Comparison of ENCODE assay signal across 9 mouse cellular contexts in genomic region chr12:86422166-86422910, GRCm38 (mm10).
A peak's percentile ranks its signal among the peaks of the same experiment; 100 is the strongest.
DNase-seq lines count a peak whose midpoint lies in the region; ATAC-seq lines count a peak whose summit lies in the region.
"Had no signal": no experiment of that assay in that cellular context is flagged by ENCODE, and none has a peak within 500 bp of the region (broad histone marks: within the 10 kb centered on the region; RNA-seq: fewer than 3 reads in every experiment).

No protein-coding gene starts in this region.

- WGBS in heart, embryonic 10.5 days: 2% methylated on average over 59 of the region's 59 CpGs
- 1% methylated on average over 59 of the region's 59 CpGs for WGBS in embryonic facial prominence, embryonic 11.5 days
- under 1% methylated on average over 59 of the region's 59 CpGs for WGBS in hindbrain, embryonic 16.5 days
- WGBS in midbrain, embryonic 16.5 days: under 1% methylated on average over 59 of the region's 59 CpGs

- peaks cover 24% of the 10 kb centered on the region for H3K4me1 ChIP-seq in heart, embryonic 10.5 days
- H3K4me1 ChIP-seq in embryonic facial prominence, embryonic 11.5 days (ENCODE audit: control insufficient read depth, insufficient read depth, low read length): no peaks in the 10 kb centered on the region; the same call in 1 of the 2 replicates
- peaks cover 12% of the 10 kb centered on the region for H3K4me1 ChIP-seq in hindbrain, embryonic 16.5 days (ENCODE audit: control insufficient read depth, insufficient read depth, low read depth, low read length)
- peaks cover 19% of the 10 kb centered on the region for H3K4me1 ChIP-seq in midbrain, embryonic 16.5 days (ENCODE audit: control insufficient read depth, insufficient read depth, low read length)

- H3K4me2 ChIP-seq in embryonic facial prominence, embryonic 11.5 days (ENCODE audit: low read depth, low read length): peak overlapping the region; percentile 73
- H3K4me2 ChIP-seq in hindbrain, embryonic 16.5 days (ENCODE audit: low read length): peak overlapping the region; percentile 95
- H3K4me2 ChIP-seq in midbrain, embryonic 16.5 days (ENCODE audit: low read length): peak overlapping the region; percentile 80

- no peaks in the 10 kb centered on the region for H3K36me3 ChIP-seq in heart, embryonic 10.5 days
- no peaks in the 10 kb centered on the region for H3K36me3 ChIP-seq in embryonic facial prominence, embryonic 11.5 days (replicated peaks; ENCODE audit: control insufficient read depth, insufficient read depth, low read depth, low read length)
- H3K36me3 ChIP-seq in hindbrain, embryonic 16.5 days (ENCODE audit: control insufficient read depth, insufficient read depth, low read length): no peaks in the 10 kb centered on the region
- H3K36me3 ChIP-seq in midbrain, embryonic 16.5 days (ENCODE audit: control insufficient read depth, insufficient read depth, low read length): no peaks in the 10 kb centered on the region

- DNase-seq in heart, embryonic 10.5 days (ENCODE audit: low spot score): no peak
- no peak for DNase-seq in heart, postnatal 4 days
- no peak for DNase-seq in embryonic facial prominence, embryonic 11.5 days (ENCODE audit: low spot score)
- no peak for DNase-seq in urinary bladder, postnatal 4 days (ENCODE audit: low spot score in 2 of 2)
- no peak for DNase-seq in adrenal gland, postnatal 10 days
- DNase-seq in ovary, postnatal 14 days (ENCODE audit: low spot score): no peak

- H3K4me3 ChIP-seq in heart, embryonic 10.5 days: peak overlapping the region; percentile 69
- H3K4me3 ChIP-seq in embryonic facial prominence, embryonic 11.5 days (ENCODE audit: low read depth, low read length): peak overlapping the region; percentile 43
- H3K4me3 ChIP-seq in hindbrain, embryonic 16.5 days (ENCODE audit: low read length): peak overlapping the region; percentile 60
- H3K4me3 ChIP-seq in midbrain, embryonic 16.5 days (ENCODE audit: low read depth, low read length): peak overlapping the region; percentile 52

- H3K9ac ChIP-seq in embryonic facial prominence, embryonic 11.5 days (replicated peaks; ENCODE audit: low read length): no peak overlapping the region
- H3K9ac ChIP-seq in hindbrain, embryonic 16.5 days (ENCODE audit: low read depth, low read length): peak overlapping the region; percentile 64; the same call in 1 of the 2 replicates
- peak overlapping the region; percentile 59 for H3K9ac ChIP-seq in midbrain, embryonic 16.5 days (ENCODE audit: low read depth, low read length)

- H3K27me3 ChIP-seq in heart, embryonic 10.5 days (ENCODE audit: insufficient read depth, poor library complexity, severe bottlenecking): peaks cover 89% of the 10 kb centered on the region
- H3K27me3 ChIP-seq in embryonic facial prominence, embryonic 11.5 days (ENCODE audit: control insufficient read depth, insufficient read depth, low read length): peaks cover 41% of the 10 kb centered on the region
- H3K27me3 ChIP-seq in hindbrain, embryonic 16.5 days (replicated peaks; ENCODE audit: control insufficient read depth, insufficient read depth, low read length): peaks cover 30% of the 10 kb centered on the region
- peaks cover 34% of the 10 kb centered on the region for H3K27me3 ChIP-seq in midbrain, embryonic 16.5 days (ENCODE audit: control insufficient read depth, insufficient read depth, low read depth, low read length)

- no peak for ATAC-seq in embryonic facial prominence, embryonic 11.5 days (replicated peaks; ENCODE audit: insufficient number of reproducible peaks, low FRiP score, low TSS enrichment, low read depth)
- ATAC-seq in hindbrain, embryonic 16.5 days: no peak
- ATAC-seq in midbrain, embryonic 16.5 days: no peak

- no peak overlapping the region for H3K27ac ChIP-seq in heart, embryonic 10.5 days
- no peak overlapping the region for H3K27ac ChIP-seq in embryonic facial prominence, embryonic 11.5 days (replicated peaks; ENCODE audit: low read depth, low read length)
- no peak overlapping the region for H3K27ac ChIP-seq in hindbrain, embryonic 16.5 days (ENCODE audit: low read depth, low read length)
- peak overlapping the region; percentile 19; the same call in 1 of the 2 replicates for H3K27ac ChIP-seq in midbrain, embryonic 16.5 days (ENCODE audit: low read length)
- H3K27ac ChIP-seq: macrophage had no signal

- H3K9me3 ChIP-seq in heart, embryonic 10.5 days: no peaks in the 10 kb centered on the region
- H3K9me3 ChIP-seq in embryonic facial prominence, embryonic 11.5 days (replicated peaks; ENCODE audit: control insufficient read depth, low read length): no peaks in the 10 kb centered on the region
- no peaks in the 10 kb centered on the region for H3K9me3 ChIP-seq in hindbrain, embryonic 16.5 days (ENCODE audit: control insufficient read depth, low read length)
- H3K9me3 ChIP-seq in midbrain, embryonic 16.5 days (replicated peaks; ENCODE audit: control insufficient read depth, low read length, poor library complexity, severe bottlenecking): no peaks in the 10 kb centered on the region
